Mouse (Mus musculus) hindlimb bud, embryonic 11.5 days (tissue): ENCODE results near the gene Hist1h2ah.

Experiments
- DNase-seq: peaks from one replicate; pipeline ENCODE4 v3.0.0-alpha.2; 2012; ENCODE audit warnings: low read depth, low spot score; ENCODE audit errors: extremely low spot score

Hist1h2ah gene

DNA sequence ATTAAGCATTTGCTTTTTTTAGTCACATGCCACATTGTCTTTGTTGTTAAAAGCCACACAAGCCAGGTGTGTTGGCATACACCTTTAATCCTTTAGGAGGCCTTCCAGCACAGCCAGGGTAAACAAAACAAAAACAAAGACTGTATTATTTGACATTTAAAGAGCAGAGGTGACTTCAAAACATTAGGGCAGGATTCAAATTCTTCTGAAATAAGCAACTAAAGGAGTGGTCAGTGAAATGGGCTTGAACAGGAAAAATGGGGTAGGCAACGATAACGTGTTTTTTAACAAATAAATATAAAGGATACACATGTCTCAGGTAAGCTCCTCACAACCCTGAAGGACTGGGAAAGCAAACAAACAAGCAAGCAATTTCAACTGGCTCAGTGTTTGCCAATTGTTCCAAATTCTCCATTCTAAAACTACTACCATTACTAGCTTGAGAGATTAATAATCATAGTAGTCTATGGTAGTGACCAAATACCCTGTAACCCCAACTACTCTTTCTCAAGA, 4.6 kb upstream of the Hist1h2ah start:
- DNase-seq = no peak

DNA sequence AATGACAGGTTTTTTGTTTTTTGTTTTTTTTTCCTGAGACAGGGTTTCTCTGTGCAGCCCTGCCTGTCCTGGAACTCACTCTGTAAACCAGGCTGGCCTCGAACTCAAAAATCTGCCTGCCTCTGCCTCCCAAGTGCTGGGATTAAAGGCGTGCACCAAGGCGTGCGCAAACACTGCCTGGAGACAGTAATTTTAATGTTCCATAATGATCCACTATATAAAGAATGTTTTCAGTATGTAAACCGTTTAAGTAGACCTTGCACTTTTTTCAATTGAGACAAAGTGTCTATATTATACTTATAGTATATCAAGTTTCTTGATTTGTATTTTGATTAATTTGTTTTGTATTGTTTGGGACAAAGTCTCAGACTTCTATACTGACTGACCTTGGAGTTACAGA, 4.0 kb upstream of the Hist1h2ah start:
- DNase-seq = no peak

DNA sequence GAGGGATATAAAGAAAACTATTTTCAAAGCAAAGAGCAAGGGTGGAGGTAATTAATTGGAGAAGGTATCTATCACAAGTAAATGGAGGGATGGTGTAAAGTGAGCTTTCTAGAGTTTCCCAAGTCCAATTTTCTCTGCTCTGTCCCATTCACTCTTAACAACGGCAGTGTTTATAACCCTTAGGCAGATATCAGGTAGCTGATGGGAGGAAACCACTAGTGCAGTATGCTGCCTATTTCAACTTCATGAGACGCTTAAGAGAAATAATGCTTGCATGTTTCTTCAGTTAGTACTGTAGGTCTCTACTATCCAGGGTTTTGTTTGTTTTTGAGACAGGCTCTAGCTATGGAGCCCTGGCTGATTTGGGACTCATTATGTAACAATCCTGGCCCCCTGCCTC, 2.0 kb upstream of the Hist1h2ah start:
- no peak for DNase-seq

DNA sequence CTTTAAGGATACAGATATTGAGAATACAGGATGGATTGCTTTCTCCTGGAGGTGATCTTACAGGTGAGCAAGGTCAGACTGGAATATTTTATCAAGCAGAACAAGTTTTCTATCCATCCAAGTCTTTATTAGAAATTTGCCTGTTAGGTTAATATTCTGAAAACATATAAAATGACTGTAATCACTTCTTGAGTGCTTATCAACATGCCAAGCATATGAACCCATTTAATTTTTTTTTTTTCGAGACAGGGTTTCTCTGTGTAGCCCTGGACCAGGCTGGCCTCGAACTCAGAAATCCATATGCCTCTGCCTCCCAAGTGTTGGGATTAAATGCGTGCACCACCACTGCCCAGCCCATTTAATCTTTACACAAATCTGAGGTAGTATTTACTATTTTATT, 1.6 kb upstream of the Hist1h2ah start:
- DNase-seq = no peak

DNA sequence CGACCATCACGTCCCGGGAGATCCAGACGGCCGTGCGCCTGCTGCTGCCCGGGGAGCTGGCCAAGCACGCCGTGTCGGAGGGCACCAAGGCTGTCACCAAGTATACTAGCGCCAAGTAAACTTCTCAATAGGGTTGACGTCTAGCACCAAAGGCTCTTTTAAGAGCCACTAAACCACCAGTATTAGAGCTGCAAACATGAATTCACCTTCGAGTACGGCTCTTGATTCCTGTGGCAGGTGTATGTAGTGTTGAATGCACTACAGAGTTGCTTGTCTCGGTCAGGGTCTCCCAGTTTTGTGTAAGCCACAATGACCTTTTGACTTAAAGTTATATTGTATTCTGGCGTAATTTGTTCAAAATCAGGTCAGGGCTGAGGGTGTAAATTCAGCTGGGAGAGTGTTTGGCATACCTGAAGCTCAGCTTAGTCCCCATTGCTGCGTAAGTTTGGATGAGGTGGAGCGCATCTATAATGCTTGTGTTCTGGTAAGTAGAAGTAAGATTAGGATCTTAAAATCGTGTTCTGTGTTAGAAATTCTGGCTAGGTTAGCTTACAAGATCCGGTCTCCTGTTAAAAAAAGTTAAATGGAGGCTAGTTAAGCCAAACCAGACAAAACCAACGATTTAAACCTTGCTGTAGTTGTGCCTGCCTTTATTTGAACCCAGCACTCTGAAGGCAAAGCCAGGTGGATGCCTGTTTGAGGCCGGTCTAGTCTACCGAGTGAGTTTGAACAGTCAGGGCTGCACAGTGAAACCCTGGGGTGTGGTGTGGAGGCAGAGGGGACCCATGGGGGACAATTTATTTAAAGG, 985 bp upstream of the Hist1h2ah start:
- no peak for DNase-seq

DNA sequence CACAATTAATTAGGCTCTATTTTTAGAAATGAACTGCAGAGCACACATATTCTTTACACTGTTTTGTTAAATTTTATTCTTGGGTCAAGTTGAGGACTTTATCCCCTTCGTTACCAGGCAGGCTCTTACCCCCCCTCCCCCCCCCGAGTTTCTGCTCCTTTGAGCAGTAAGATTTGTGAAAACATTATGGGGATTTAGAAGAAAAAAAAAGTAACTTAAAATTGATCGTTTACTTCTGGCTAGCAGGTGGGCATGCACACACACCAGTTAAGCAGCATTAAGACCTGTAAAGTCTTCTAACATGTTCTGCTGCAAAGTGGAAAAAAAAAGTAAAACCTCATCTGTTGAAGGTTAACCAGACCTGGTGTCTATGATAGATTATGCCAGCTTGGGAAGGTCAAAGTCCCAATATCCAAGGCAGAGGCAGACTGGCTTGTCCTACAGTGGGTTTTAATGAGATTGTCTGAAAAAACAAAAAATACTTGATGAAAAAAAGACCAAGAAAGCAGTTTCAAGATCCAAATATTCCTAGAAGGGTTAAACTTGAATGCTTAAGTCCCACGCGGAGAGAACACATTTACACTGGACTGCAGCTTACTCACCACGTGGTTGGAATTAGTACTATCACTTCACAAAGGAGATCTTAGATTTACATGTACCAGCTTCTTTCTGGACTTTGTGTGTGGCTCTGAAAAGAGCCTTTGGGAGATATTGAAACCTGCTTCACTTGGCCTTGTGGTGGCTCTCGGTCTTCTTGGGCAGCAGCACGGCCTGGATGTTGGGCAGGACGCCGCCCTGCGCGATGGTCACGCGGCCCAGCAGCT, 713 bp downstream of the Hist1h2ah start:
- DNase-seq = no peak

DNA sequence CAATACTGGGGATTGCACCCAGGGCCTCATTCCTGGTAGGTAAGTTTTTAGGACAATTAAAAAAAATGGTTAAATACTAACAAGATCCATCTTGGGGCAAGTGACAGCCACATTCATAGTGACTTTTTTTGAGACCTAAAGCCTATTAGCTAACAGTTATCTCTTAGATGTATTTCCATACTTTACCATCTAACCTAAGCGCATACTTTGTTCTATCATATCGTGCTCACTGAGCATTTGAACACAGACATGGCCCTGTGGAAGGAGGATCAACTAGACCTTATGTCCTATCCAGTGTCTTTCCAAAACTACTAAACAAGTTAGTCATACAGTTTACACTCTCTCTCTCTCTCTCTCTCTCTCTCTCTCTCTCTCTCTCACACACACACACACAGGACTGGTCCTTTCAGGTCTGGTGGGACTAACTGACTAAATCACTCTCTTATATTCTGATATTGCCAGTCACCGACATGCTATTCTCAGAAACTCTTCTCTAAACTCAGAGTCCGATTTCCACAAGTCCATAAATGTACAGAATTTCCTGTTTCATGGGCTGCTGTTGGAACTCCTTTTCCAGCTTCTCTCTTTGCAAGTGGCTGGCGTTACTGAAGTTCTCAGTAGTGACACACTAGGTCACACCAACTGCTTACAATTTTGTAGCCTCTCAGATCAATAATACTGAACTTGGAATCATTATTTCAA, 1.5 kb downstream of the Hist1h2ah start:
- DNase-seq = no peak

DNA sequence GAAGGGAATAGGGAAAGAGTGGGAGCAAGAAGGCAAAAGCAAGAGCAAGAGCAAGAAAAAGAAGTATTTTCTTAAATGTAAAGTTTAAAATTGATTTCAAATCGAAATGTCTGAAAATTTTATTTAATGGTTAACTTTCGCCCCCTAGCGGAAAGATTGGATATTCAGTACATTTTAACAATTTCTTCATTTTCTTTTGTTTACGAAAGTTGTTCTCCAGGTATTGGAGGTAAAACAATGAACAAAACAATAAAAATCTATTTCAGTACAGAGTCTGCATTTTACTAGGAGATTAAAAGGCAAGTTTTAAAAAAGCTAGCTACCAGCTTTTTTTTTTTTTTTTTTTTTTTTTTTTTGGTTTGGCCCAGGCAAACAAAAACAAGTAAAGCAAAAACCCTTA, 4.9 kb downstream of the Hist1h2ah start:
- no peak for DNase-seq

DNA sequence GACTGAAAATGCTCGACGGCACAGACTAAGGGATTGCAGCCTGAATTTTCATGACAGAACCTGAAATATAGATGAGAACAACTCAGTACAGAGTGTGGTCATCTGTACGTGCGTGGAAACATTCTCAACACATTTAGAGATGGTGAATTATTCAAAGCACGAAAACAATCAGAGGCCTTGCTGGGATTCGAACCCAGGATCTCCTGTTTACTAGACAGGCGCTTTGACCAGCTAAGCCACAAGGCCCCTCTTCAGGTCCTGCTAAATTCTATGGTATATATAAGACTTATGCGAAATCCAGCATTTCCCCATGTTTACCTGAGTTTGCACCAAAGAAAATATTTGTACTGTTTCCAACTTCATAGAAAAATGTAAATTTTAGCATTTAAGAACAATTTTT, 5.4 kb downstream of the Hist1h2ah start:
- no peak for DNase-seq

DNA sequence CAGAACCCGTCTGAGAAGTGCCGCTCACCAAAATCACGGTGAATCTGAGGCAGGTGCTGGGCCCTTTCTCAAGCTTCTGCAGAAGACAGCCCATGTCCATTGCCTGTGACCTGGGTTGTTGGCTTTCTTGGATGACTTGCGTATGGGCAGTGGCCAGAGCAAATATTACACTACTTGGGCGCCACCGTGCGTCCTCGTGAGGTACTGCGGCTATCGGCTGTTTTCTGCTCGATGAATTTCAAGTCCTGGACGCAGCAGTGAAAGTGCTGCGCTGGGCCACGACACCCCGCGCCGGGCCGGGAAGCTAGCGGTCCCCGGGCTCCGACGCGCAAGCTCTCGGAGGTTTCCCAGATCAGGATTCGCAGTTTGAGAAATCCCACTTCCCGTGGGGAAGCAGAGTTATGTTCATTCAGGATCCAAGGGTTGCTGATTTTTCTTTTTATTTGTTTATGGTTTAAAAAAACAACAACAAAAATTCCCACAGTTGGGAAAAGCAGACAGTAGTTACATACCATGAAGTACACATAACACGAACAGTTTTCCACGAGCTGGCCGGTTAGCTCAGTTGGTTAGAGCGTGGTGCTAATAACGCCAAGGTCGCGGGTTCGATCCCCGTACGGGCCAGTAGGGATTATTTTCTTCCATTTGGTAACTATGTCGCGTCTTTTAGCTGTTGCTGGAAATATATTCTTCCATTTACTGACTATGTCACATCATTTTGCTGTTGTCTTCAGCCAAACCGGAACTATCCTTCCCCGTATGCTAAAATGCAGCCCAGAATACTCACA, 6.5 kb downstream of the Hist1h2ah start:
- no peak for DNase-seq

DNA sequence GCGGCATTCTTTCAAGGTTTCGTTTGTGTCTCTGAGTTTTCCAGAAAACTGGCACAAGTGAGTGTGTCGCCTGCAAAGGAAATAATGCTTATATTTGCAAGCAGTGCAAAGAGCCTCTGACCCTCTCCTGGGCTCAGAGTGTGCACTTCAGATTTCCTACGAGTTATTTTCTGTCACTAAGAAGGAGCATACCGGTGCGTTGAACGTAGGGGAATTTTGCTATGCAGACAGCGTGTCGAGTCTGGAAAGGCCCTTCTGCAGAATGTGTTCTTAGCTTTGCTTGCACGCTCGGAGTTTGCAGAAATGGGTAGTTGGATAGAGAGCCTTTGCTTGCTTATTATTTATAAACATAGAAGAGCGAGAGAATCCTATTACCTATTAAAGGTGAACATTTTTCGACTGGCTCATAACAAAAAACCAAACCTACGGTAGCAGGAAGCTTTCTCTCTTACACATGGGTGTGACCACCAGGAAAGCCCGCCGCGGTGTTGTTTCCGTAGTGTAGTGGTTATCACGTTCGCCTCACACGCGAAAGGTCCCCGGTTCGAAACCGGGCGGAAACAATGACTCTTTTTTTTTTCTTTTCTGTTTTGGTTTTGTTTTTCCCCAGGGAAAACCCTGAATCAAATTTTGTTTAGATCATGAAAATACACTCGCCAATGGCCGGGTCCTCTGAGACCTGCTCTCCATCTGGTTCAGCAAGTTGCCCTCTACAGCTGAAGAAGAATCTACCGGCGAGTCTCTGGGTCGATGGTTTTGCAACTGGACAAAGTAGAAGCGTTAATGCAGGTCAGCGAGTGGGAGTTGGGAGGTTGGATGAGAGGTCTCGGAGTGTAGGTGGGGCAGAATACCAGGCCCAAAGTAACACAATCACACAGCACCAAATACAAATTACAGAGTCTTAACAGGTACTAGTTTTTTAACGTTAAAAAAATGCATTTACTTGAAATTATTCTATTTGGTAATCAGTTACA, 9.0 kb downstream of the Hist1h2ah start:
- no peak for DNase-seq

DNA sequence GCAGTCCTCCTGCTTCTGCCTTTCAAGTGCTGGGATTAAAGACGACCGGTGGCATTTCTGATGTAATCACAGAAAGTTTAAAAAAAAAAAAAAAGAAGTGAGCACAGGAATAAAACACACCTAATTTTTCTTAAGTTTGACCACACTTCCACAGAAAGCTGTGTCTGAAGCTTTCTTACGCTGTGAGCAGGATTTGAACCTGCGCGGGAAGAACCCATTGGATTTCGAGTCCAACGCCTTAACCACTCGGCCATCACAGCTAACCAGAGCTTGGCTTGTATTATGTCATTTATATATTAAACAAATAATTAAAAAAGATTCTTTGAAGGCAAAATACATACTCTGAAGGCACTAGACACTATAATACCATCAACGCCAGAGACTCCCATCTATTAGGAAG, 13.1 kb downstream of the Hist1h2ah start:
- DNase-seq = peak; percentile 97

DNA sequence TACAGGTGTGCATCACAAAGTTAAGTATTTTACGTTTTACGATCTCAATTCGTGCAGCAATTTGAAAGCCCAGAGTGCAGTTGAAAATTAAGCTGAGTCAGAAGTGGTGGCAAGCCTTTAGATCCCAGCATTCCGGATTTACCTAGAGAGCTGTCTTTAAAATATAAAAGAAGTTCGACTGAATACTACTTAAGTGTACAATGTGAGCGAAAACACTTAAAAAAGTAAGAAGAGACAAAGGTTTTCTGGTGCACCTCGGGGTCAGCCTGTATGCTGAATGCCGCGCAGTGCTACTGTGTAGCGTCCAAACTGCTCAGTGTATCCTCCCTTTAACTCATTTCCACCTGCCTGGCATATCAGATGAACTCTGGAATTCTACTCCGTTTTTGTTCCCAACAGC, 13.8 kb downstream of the Hist1h2ah start:
- DNase-seq = no peak

DNA sequence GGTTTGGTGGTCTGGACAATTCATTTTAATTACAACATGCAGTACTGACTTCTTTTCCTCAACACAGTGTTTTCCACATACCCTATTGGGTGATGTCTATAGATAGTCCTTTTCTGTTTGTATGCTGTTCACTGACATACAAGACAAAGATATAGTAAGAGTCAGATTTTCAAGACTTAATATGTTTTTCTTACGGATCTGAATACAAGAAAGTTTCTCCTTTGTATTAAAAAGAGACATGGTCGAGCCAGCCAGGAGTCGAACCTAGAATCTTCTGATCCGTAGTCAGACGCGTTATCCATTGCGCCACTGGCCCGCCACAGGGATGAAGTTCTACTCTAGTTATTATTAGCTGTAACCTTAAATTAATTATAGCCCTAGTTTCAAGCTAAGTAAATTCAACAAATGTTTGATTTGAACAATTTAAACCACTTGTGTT, 14.4 kb downstream of the Hist1h2ah start:
- DNase-seq = no peak

DNA sequence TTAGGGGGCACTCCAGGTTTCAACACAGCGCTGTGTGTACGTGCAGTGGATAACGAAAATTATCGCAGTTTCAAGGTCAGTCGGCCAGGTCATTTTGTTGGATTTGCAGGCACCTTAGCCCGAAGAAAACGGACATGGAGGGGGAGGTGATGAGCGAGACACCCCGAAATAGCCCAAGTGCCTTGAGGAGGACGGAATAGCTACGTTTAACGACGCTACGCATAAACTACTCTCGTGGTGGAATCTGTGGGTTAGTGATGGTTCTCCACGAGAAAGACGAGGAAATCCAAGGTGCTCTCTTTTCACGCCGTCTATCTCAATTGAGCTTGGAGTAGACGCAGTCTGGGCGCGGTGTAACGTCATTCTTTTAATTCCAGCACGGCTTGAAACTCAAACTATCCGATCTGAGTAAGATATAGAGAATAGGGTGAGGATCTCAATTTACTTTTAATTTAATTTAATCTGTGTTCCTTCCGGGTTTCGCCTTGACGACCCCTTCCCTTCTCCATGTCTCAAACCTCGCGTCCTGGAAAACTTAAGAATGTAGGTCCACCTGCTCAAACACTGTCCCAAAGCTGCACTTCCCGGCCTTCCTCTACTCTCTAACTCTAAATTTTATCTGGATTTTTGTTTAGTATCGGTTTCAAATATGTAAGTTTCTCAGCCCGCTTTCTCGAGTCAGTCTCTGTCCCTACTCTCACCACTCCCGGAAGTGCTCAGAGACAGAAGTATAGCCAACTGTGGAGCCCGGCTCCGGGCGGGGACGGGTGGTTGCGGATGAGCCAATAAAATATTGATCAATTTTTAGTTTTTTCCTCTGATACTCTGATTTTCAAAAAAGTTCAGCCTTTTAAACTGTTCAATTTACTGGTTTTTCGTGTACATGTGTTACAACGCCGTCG, 15.2 kb downstream of the Hist1h2ah start:
- no peak for DNase-seq

DNA sequence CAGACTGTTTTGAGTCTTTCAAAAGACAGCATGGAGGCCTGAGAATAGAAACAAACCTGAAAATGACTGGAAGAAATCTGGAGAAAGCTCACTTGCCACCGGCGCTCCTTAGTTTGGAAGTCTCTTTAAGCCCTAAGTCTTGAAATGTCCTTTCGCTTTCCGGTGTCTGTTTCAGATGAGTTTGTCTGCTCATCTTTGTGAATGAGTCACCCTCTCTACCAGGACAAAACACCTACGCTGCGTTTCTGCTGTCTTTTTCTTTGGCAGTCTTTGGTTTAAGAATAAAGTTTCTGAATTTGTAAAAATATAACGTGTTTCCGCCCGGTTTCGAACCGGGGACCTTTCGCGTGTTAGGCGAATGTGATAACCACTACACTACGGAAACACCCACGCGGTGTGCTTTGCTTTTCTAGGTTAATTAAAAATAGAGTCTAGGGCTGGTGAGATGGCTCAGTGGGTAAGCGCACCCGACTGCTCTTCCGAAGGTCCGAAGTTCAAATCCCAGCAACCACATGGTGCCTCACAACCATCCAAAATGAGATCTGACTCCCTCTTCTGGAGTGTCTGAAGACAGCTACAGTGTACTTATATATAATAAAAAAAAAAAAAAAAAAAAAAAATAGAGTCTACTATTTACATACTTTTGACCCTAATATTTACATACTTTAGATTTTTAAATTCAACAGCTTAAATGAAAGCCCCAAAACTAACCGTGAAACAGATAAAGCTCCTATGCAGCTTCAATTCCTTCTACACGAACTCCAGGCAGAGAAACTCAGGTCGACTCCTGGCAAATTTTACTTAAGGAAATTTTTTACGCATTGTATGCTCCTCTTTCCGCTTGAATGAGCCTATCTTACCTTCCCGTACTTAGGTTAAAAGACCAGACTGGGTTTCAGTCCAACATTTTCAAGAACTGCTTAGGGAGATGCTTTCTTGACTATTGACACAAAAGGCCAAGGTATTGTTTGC, 19.6 kb downstream of the Hist1h2ah start:
- peak; percentile 96 for DNase-seq

DNA sequence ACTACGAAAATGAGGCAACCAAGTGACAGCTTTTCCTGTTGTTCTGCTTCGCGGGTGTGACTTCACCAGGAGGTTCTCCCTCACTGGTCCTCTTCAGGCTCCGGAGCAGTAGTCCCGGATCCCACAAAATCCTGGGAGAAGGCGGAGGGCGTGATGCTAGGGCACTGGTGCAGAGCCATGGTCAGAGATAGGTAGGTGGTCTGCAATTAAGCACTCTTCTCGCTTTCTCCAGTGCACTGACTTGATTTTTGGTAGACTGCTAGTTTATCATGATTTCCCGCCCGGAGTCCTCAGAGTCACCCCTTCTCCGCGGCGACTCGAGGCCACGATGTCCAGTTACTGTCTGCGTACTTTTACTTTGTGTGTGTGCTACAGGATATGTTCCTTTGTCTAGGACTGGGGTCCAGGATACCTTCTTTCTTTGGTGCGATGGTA, 20.9 kb downstream of the Hist1h2ah start:
- no peak for DNase-seq
